Mouse (Mus musculus) lung, postnatal 14 days (tissue): ENCODE measurements around the gene Myo1d.

ENCODE experiments used
- DNase-seq: peaks from one replicate; pipeline ENCODE4 v3.0.0; 2021

Myo1d gene

DNA sequence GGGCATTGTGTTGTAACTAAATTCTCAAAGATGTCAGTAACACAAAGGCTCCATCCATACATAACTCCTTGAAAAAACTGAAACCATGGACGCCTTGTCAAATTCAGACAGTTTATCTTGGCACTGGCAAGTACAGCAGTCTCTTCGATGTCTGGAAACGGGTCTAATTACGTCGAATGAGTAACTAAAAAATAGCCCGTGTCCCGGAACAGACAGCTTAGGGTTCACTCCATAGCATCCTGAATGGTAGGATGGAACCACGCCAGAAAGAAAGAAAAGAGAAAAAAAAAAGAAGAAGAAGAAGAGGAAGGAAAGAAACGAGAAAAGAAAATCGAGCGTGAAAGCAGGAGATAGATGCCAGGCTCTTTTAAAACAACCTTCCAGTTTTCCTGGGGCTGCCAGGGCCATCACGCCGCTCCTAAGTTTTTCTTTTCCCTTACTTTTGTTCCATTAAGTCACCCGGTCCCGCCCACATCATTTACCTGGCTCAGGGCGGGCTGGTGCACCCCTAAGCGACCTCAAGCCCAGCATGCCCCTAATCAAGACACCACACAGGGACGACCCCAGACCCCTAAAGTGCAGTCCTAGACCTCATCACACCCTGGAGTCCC lies 804 bp downstream of the Myo1d start:
- no peak for DNase-seq

DNA sequence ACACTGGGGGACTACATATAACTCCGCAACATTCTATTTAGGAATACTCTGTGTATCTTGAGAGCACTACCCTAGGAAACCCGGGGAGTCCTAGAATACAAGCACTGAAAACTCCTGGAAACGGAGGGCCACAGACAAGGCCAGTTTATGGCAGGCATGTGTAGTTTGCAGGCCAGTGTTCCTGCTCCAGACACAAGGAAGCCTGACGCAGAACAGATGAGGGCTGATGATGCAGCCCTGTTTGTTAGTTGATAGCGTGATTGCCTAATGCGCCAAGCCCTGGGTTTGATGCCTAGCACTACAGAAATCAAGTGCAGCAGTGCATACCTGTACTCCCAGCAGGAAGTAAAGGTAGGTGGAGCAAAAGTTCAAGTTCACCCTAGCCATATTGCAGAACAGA lies 1.7 kb downstream of the Myo1d start:
- DNase-seq: no peak

DNA sequence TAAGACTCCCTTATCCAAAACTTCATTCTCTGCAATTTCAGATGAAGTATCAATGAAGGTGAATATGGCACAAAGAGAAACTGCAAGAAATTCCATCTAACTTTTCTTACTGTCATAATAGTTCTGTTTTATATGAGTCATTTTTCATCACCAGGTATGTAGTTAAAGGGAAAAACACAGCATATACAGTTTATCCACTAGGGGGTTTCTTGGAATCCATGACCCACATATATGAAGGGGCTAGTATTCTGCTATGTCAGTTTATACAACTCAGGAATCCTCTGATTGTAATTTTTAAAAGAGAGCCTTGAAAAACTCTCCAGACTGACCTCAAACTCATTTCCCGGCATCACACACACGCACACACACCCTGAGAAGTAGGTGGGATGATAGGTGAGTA lies 2.1 kb downstream of the Myo1d start:
- no peak for DNase-seq

DNA sequence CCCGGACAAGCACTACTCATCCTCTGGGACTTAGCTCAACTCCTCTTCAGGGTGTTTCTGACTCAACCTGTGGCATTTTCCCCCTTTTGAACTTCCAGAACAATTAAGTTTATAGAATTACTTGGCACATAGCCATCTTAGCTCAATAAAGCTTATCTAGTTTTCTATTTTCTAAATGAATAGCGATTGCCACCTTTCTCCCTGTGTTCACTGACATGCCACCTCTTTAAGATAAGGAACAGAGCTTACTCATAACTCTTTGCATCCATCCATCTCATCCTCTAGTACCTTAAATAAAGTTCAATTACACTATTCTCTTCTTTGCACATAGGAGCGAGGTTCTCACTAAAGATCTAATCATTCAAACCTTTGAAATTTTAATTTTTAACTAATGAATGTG lies 4.3 kb downstream of the Myo1d start:
- no peak for DNase-seq

DNA sequence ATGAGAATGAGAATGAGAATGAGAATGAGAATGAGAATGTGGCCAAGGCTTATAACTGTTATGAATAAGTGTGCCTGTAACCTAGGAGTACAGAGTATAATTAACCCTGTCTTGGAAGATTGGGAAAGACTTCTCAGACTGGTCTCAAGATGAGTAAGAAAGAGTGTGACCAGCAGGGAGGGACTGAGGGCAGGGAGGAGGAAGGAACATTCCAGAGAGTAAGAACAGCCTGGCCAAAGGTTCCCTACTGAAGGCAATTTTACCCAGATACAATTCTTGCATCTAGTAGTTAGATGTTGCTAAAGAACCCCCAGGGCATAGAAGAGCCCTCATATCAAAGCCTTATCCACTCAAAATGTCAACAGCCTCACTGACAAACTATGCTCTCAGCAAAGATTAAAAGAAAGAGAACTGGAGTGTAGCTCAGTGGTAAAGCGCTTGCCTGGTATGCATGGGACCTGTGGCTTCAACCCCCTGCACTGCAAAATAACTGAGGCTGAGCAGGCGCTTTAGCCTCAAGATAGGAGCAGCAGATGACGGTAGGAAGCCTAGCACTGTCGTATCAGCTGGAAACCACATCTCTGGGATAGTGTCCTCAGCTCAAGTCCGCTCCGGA lies 7.1 kb downstream of the Myo1d start:
- no peak for DNase-seq

DNA sequence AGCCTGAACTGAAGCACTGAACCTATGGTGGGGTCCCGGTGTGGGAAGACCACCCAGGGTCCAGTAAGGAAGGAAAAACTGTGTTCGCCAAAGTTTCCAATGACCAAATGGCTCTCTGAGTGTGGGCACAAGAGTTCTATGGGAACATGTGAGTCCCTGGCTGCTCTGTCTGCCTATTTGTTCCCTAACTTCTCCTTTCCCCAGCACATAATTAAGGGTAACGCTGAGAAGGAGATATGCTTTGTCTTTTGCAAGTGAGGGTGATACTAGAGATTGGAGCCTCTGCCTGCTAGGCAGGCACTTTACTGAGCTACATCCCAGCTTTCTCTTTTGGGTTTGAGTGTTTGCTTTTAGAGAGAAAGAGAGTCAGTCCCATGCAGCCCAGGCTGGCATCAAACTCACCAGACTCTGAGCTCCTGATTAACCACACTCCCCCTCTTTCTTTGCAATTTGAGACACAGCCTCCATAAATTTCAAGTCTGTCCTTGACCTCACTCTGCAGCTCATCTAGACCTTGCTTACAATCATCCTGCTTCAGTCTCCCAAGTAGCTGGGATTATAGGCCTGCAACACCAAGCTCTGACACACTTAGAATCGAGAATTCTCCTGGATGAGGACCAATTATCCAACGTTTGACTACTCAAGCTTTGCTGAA lies 8.1 kb downstream of the Myo1d start:
- no peak for DNase-seq

DNA sequence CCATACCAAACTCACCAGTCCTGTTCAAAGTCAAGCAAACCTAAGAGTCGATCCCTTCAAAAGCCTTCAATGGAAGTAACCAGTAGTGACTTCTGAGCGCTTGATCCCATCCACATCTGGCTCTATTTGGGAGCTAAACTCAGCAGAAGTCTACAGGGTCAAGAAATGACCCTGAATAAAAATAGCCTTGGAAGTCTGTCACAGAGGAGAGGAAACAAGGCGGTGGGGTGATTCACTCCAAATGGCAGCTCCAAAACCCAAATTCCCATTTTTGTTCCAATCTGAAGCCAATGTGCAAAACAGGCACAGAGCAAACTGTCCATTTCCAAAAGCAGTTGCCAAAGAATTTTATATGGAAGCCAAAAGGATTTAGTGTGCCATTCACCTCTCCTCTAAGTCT lies 8.6 kb downstream of the Myo1d start:
- DNase-seq: no peak

DNA sequence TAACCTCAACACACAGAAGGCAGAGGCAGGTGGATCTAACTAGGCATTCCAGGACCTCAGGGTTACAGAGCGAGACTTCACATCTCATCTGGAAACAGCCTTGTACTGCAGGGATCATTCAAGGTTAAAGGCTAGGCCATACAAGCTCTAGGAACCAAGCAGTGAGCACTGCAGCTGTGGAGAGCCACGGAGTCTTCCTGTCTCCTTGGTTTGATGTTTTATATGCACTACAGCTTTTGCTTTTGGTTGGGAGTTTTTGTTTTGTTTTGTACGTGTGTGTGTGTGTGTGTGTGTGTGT lies 12.6 kb downstream of the Myo1d start:
- DNase-seq: no peak

DNA sequence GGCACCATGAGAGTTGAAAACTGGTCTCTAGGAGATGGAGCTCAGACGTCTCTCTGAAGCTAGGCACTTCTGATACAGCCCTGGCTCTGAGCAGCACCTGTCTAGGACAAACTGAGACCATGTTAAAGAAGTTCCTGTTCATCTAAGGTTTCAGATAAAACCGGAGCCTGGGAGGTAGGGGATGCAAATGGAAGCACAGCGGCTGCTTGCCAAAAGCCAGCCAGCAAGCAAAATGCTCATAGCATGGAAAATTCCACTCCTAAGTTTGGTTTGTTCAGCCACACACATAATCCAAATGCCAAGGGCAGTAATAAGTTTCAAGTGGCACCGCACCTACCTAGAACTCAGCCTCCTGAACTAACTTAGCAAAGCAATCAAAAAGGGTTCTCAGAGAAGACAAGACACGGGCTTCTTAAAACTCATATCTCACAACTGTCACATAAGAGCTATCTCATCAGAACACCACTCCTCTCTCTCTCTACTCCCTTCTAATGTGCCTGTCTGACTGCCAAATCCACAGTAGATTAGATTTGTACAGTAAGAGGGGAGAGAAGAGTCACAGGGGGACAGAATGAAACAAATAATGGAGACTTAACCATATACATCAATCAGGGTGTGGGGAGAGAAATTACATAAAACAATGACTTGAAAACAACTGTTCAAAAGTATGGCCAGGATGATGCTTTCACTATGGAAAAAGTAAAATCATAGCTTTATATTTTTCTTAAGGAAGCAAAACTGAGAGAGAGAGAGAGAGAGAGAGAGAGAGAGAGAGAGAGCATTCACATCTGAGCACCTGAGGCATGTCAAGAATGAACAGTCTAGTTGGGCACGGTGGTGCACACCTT lies 13.1 kb downstream of the Myo1d start:
- peak; percentile 34 for DNase-seq

DNA sequence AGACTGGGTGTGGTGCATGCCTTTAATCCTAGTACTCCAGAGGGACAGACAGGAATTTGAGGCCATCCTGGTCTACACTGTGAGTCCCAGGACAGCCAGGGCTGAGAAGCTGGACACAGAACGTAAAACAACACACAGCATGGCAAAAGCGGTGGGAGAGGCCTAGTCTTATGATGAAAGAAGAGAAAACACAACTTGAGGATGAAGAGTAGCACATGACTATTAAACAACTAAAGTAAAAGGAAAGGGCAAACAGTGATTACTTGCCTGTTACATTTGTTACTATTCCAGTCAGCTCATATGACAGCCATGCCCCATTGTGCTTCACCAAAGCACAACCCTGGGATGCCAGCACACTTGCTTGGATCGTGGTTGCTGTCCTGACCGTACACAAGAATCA lies 13.8 kb downstream of the Myo1d start:
- DNase-seq: no peak

DNA sequence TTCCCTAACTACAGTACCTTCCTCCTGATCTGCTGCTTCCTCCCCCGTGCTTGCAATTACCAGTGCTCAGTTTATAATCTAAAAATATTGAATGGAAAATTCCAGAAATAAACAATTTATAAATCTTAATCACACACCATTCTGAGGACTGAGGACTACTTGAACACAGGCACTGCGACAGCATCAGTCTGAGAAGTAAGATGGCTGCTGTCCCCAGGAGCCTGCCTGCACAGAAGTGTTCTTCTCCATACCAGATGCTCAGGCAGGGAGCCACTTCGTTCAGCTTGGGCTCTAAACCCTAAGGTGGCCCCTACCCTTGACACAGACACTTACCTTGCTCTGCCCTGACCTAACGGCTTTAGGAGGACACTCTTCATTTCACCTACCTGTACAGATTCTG lies 17.8 kb downstream of the Myo1d start:
- DNase-seq: no peak

DNA sequence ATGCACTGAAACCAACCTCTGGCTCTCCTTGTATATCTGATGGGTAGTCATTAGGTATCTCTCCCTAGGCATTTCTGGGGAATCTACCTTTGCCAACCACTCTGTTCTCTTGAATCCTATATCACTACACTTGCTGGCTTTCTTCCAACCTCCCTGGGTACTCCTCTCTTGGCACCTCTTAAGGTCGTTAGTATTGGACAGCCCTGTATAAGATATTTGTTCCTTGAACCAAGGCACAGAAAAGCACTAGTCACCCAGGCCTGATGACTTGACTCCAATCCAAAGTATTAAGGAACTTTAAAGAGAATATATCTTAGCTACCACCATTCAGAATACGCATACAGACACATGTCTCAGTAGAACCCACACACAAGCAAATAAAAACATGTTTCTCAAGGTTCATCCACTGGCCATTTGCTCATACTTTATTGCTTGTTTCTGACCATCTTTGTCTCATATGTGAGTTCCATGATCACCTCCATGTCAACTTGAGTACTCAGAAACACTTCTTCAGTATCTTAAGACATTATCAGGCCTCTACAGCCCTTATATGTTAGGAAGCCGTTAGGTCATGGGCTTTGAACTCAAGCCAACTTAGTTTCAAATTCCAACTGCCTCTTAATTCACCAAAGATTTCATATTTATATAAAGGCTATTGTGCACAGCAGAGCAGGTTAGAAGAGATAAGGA lies 18.4 kb downstream of the Myo1d start:
- no peak for DNase-seq

DNA sequence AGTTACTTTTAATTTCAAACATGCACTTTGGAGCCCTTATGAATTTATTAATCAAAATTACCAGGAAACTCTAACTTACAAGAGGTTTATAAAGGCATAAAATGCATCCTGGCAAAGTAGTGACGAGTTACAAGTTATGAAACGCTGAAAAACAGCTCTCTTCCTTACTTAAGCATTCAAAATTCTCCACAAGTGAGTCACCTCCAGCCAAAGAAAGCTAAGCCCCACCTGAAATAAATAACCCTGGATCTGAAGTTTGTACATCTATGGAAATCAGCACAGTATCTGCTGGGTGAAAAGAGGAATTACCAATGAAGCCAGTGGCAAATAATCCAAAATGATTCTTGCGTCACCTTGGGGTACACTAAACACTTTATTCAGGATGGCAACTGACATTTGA lies 20.8 kb downstream of the Myo1d start:
- DNase-seq: no peak

DNA sequence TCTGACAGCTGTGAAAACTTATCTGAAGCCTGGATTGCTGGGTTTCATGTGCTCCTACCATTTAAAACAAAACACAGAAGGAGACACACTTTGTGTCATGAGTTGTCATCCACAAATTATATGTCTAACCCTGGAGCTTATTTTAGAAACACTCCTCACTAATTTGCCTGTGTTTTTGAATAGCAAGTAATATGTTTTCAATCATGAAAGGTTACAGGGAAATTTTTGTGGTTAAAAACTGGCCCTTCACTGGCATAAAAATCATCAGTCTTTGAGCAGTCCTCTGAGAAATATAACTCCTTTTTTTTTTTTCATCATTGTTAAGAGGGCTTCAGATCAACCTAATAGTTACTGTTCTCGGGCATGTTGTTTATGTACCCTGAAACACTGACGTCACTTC lies 25.6 kb downstream of the Myo1d start:
- no peak for DNase-seq

DNA sequence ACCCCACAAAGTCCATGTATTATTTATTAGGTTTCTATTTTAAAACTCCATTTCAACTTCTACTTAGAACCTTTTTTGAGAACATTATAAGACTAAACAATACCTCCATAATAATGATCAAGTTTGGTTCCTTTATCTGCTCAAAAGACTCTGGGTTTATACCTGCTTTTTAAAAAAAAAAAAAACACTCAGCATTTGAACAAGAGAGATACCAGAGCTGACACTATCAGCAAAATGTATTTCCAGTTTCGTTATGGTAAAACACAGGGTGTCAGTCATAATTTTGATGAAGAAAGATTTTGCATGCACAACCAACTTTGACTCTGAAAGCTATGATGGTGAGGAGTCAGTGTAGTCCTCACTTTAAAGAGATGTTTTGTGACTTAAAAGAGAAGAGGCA lies 28.7 kb downstream of the Myo1d start:
- no peak for DNase-seq

DNA sequence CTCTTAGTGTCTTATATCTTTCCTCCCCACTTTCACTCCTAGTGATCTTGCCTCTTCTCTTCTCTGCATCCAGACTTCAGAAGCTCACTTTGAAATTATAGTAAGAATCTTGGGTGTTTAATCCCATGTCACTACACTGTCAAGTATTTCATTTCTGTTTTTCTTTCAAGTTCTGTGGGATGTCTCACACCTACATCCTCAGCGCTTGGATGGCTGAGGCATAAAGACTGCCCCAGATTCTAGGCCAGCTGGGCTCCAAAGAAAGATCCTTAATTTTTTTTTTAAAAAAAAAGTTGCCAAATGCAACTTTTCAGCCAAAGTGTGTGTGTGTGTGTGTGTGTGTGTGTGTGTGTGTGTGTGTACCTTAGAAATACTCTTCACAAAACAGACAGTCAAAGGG lies 30.6 kb downstream of the Myo1d start:
- DNase-seq: no peak

DNA sequence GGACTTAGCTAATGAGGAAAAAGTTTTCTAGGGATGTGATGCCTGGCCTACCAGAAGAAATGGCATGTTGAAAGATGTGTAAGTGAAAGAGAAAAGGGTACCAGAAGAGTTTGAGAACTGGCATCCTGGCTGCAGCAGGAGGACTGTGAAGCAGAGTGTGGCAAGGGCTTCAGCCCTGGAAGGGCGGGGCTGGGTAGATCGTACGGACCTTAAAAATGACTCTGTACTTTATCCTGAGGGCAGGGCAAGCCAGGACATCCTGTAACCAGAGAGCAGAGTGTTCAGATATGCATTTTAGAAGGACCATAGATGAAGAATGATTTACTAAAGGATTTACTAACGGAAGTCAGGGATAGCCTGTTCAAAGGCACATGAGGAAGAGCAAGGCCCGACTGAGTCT lies 34.4 kb downstream of the Myo1d start:
- DNase-seq: no peak

DNA sequence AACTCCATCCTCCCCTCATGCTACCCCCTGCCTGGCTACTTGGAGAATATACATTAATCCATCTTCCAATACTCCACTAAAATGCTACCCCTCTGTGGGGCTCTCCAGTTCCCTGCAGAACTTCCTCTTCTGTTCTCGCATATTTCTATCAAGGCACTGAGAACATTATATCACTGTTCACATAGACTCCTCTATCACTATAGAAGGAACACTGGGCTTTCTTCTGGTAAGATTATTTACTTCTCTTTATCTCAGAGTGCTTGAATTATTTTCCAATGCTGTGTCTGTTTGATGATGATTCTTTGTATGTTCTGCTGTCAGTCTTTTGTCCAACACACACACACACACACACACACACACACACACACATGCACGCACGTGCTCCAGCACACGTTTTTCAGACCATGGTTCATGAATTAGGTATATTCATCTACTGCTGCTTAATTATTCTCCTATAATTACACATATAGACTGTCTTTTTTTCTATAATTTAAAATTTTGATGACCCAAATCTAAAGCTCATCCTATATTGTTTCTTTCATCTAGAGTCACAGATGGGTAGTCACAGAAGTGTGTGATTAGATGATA lies 35.9 kb downstream of the Myo1d start:
- DNase-seq: no peak

DNA sequence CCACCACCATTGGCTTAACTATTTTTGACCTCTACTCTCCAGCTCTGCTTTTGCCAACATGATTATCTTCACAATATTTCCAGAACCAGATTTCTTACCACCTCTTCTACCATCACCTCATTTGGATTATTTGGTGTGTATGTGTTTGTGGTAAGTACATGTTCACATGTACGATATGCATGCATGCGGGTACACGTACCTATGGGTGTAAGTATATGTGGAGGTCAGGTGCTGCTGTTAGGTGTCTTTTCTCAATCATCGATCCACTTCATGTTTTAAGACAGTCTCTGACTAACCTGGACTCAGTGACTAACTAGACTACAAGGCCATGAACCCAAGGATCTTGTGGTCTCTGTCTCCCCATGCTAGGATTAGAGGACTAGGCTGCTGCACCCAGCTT lies 37.4 kb downstream of the Myo1d start:
- no peak for DNase-seq

DNA sequence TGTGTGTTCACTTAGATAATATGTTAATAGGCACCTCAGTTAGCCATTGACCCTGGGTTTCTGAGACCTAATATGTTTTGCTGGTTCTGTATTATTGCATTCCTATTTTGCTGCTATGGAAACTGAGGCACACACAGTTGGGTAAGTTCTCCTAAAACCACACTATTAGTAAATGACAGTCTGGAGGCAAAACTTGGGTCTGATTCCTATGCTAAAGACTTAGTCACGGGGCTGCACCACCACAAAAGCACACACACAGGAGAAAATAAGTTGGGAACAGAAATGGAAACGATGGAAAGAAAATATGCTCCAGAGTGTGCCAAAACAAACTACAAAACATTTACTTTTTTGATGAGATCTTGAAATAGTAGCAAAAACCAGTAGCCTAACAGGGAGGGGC lies 45.1 kb downstream of the Myo1d start:
- no peak for DNase-seq

DNA sequence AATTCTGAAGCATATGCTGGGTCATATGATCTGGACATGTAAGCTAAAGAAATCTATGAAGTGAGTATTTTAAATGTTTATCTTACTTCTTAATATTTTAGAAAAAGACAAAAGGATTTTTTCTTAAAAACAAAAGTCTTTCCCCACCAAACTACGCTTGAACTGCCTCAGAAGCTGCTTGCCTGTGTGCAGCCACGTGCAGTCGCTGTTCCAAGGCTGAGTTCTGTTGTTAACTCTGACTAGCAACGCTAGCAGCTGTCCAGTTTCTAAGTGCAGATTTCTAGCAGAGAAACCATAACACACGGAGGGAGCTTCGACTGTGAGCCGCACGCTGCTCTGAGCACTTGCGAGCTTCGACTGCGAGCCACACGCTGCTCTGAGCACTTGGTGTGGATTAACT lies 55.1 kb downstream of the Myo1d start:
- no peak for DNase-seq

DNA sequence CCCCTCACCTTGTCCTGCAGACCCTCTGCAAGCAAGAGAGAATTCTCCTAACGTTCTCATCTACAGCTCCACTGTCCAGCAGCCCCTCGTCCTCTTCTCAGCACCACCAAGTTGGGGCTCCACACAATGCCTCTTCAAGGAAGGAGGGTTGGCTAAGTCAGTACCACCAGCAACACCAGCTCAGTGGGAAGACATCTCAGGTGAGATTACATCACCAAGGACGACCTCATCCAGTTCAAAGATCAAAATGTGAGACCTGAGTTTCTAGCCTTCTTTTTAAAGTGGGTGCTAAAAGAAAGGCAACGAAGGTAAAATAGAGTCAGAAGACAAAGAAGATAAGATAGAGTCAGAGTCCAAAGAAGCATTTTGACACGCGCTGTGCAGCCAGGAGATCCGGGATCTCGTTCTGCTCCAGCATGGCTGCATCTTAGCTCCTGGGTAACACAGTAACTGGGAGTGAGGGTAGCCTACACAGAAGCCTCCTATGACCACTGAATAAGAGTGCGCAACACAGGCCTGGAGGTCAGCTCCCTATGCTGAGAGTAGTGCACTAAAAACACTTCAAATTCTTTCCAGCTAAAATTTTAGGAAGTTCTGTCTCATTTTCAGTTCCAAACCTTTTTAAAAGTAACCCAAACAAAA lies 56.3 kb downstream of the Myo1d start:
- no peak for DNase-seq

DNA sequence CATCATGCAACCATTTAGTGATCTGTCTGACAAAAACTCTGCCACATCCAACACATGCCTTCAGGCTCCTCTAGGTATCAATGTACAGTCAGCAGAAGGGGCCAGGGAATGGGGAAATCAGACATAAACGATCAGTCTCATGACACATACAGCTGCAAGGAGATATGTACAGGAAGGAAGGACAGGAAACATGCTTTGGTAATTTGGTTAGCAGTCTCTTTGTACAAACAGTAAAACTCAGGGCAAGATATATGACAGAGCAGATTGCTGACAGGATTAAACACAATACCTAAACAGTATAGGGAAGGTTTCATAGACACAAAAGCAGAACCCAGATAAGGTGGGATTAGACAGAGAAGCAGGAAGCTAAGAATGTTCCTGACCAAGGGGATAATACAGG lies 60.8 kb downstream of the Myo1d start:
- no peak for DNase-seq
